Mouse (Mus musculus) limb, embryonic 12.5 days (tissue): ENCODE results near the gene Gm20449. TPM values are rescaled to one million over a fixed set of nuclear protein-coding genes. Genes with fewer than 3 reads are reported as not detected.
A peak's percentile ranks its signal among the peaks of the same experiment; 100 is the strongest.
"Not testable (repeated sequence)": the region's sequence is repeated elsewhere in the genome, so short reads cannot be mapped to it uniquely, and the experiment has no call there.

ENCODE experiments used
- ATAC-seq: fragments of 200-750 bp; cut with Nextera tagmentation; 2 replicates; pipeline ENCODE4 v1.8.0; 2017; ENCODE audit warnings: low read depth, moderate TSS enrichment; ENCODE audit not compliant: insufficient number of reproducible peaks, insufficient read depth, low FRiP score, low TSS enrichment
- H3K27ac ChIP-seq: fragments of 300-500 bp; sonication (generic); 2 replicates; pipeline ENCODE4 v1.5.1; 2016; ENCODE audit warnings: mild to moderate bottlenecking, moderate library complexity
- H3K27me3 ChIP-seq: fragments of 300-500 bp; sonication (generic); 2 replicates; pipeline ENCODE4 v1.6.1; 2016; ENCODE audit warnings: mild to moderate bottlenecking, moderate library complexity
- H3K36me3 ChIP-seq: fragments of 300-500 bp; sonication (generic); 2 replicates; pipeline ENCODE4 v1.6.1; 2016; ENCODE audit warnings: mild to moderate bottlenecking, moderate library complexity
- H3K4me1 ChIP-seq: fragments of 300-500 bp; sonication (generic); replicated peaks from 2 replicates; pipeline ENCODE4 v1.6.1; 2016
- H3K4me2 ChIP-seq: fragments of 300-500 bp; sonication (generic); 2 replicates; pipeline ENCODE4 v1.6.1; 2016; ENCODE audit warnings: mild to moderate bottlenecking, moderate library complexity
- H3K4me3 ChIP-seq: fragments of 300-500 bp; sonication (generic); replicated peaks from 2 replicates; pipeline ENCODE4 v1.5.1; 2016; ENCODE audit warnings: mild to moderate bottlenecking
- H3K9ac ChIP-seq: fragments of 300-500 bp; sonication (generic); replicated peaks from 2 replicates; pipeline ENCODE4 v1.6.1; 2016; ENCODE audit warnings: mild to moderate bottlenecking, moderate library complexity
- H3K9me3 ChIP-seq: fragments of 300-500 bp; sonication (generic); 2 replicates; pipeline ENCODE4 v1.6.1; 2016; ENCODE audit warnings: mild to moderate bottlenecking, moderate library complexity
- WGBS: fragments of 180-500 bp; shearing (Covaris S2); methylation state at CpG from one replicate; pipeline ENCODE4 v1.1.7; 2016; 5-methylcytosine and 5-hydroxymethylcytosine counted together
- polyA plus RNA-seq: library from polyadenylated mRNA; unstranded; fragments of >200 nt; fragmentation: Nextera tagmentation; extraction: Ambion mirVana; gene quantifications from 2 replicates; pipeline ENCODE4 v1.2.1, GENCODE M21; 2016

Gene Gm20449
- 0.16 and 0.19 TPM in 2 replicates for polyA plus RNA-seq

GRCm38 (mm10) chr7:41499389-41500049, at the start of gene Gm20449, which contains the start of gene AW146154:
Gm20449 (minus strand) TSS chr7:41499417.
AW146154 (minus strand) TSS chr7:41499890.
- Histone ChIP-seq H3K4me1 (no peaks in the 10 kb centered on the region), H3K4me3 (peak within 1 kb of the TSS; percentile 62), H3K9ac (peak within 1 kb of the TSS; percentile 58), H3K9me3 (peaks cover 17% of the 10 kb centered on the region), H3K36me3 (peaks cover 7% of the 10 kb centered on the region; the same call in 1 of the 2 replicates), H3K27ac (0 out of 2 replicates have a peak within 1 kb of the TSS, but pooled peaks have one; percentile 42), H3K4me2 (peak within 1 kb of the TSS; percentile 72), H3K27me3 (no peaks in the 10 kb centered on the region)
- ATAC-seq: peak; percentile 97
- WGBS: under 1% methylated on average over 18 of the region's 18 CpGs

GRCm38 (mm10) chr7:41512672-41513071, 13.5 kb upstream of the Gm20449 start:
- Histone ChIP-seq H3K4me2 (no peak overlapping the region), H3K36me3 (no peaks in the 10 kb centered on the region), H3K4me1 (no peaks in the 10 kb centered on the region), H3K9ac (no peak overlapping the region), H3K27ac (no peak overlapping the region), H3K4me3 (no peak overlapping the region), H3K27me3 (no peaks in the 10 kb centered on the region), H3K9me3 (peaks cover 11% of the 10 kb centered on the region)
- no peak for ATAC-seq
- 80% methylated on average over 3 of the region's 3 CpGs for WGBS

GRCm38 (mm10) chr7:41512207-41512606, 13.0 kb upstream of the Gm20449 start:
- H3K27me3 ChIP-seq: no peaks in the 10 kb centered on the region
- H3K9ac ChIP-seq: no peak overlapping the region
- no peak overlapping the region for H3K27ac ChIP-seq
- no peaks in the 10 kb centered on the region for H3K4me1 ChIP-seq
- H3K9me3 ChIP-seq: peaks cover 15% of the 10 kb centered on the region
- ATAC-seq: no peak
- H3K36me3 ChIP-seq: no peaks in the 10 kb centered on the region
- H3K4me2 ChIP-seq: no peak overlapping the region
- no peak overlapping the region for H3K4me3 ChIP-seq
- 36% methylated on average over 1 of the region's 1 CpGs for WGBS

GRCm38 (mm10) chr7:41502402-41502801, 3.2 kb upstream of the Gm20449 start:
- H3K4me1 ChIP-seq: no peaks in the 10 kb centered on the region
- H3K9ac ChIP-seq: no peak overlapping the region
- H3K36me3 ChIP-seq: no peaks in the 10 kb centered on the region
- peaks cover 14% of the 10 kb centered on the region for H3K9me3 ChIP-seq
- ATAC-seq: no peak
- H3K27ac ChIP-seq: no peak overlapping the region
- no peak overlapping the region for H3K4me2 ChIP-seq
- H3K4me3 ChIP-seq: no peak overlapping the region
- H3K27me3 ChIP-seq: no peaks in the 10 kb centered on the region
- WGBS: 55% methylated on average over 1 of the region's 1 CpGs

GRCm38 (mm10) chr7:41500151-41500934, 1.1 kb upstream of the Gm20449 start:
- Histone ChIP-seq H3K36me3 (no peaks in the 10 kb centered on the region), H3K4me1 (no peaks in the 10 kb centered on the region), H3K27me3 (no peaks in the 10 kb centered on the region), H3K4me3 (peak overlapping the region; percentile 62), H3K9ac (0 out of 2 replicates have a peak overlapping the region, but pooled peaks have one; percentile 42), H3K9me3 (peaks cover 9% of the 10 kb centered on the region; the same call in 1 of the 2 replicates), H3K4me2 (peak overlapping the region; percentile 72), H3K27ac (no peak overlapping the region)
- 18% methylated on average over 22 of the region's 22 CpGs for WGBS
- ATAC-seq: no peak

GRCm38 (mm10) chr7:41499018-41499388, 214 bp downstream of the Gm20449 start:
- peak overlapping the region; percentile 62 for H3K4me3 ChIP-seq
- H3K4me1 ChIP-seq, H3K27me3 ChIP-seq, H3K27ac ChIP-seq: not testable (repeated sequence)
- peak overlapping the region; percentile 72 for H3K4me2 ChIP-seq
- ATAC-seq: peak; percentile 72; the same call in 1 of the 2 replicates
- H3K9ac ChIP-seq: peak overlapping the region; percentile 58
- peaks cover 22% of the 10 kb centered on the region for H3K9me3 ChIP-seq
- H3K36me3 ChIP-seq: peaks cover 10% of the 10 kb centered on the region; the same call in 1 of the 2 replicates
- WGBS: 0% methylated on average over 6 of the region's 6 CpGs

- ATAC-seq, H3K27ac ChIP-seq, H3K9ac ChIP-seq, H3K27me3 ChIP-seq, H3K4me1 ChIP-seq: not testable (repeated sequence)
- Histone ChIP-seq H3K36me3 (peaks cover 10% of the 10 kb centered on the region; the same call in 1 of the 2 replicates), H3K4me2 (peak overlapping the region; percentile 72), H3K9me3 (peaks cover 23% of the 10 kb centered on the region), H3K4me3 (peak overlapping the region; percentile 62)
- WGBS: 75% methylated on average over 4 of the region's 4 CpGs
Measured at GRCm38 (mm10) chr7:41498464-41498863, 753 bp downstream of the Gm20449 start.

GRCm38 (mm10) chr7:41497871-41498270, 1.3 kb downstream of the Gm20449 start:
- Histone ChIP-seq H3K27me3 (no peaks in the 10 kb centered on the region), H3K4me2 (no peak overlapping the region), H3K9me3 (peaks cover 23% of the 10 kb centered on the region), H3K36me3 (peaks cover 10% of the 10 kb centered on the region; the same call in 1 of the 2 replicates), H3K4me3 (no peak overlapping the region), H3K9ac (no peak overlapping the region), H3K4me1 (no peaks in the 10 kb centered on the region), H3K27ac (no peak overlapping the region)
- WGBS: 97% methylated on average over 2 of the region's 2 CpGs
- no peak for ATAC-seq

GRCm38 (mm10) chr7:41451864-41452263, 47.4 kb downstream of the Gm20449 start:
- H3K4me2 ChIP-seq: peak overlapping the region; percentile 13; the same call in 1 of the 2 replicates
- 6% methylated on average over 10 of the region's 10 CpGs for WGBS
- H3K9me3 ChIP-seq: peaks cover 15% of the 10 kb centered on the region
- H3K27me3 ChIP-seq: no peaks in the 10 kb centered on the region
- ATAC-seq: no peak
- no peaks in the 10 kb centered on the region for H3K4me1 ChIP-seq
- H3K9ac ChIP-seq: no peak overlapping the region
- H3K36me3 ChIP-seq: no peaks in the 10 kb centered on the region
- no peak overlapping the region for H3K27ac ChIP-seq
- no peak overlapping the region for H3K4me3 ChIP-seq

- H3K4me1 ChIP-seq, H3K4me2 ChIP-seq, ATAC-seq, H3K27me3 ChIP-seq, H3K27ac ChIP-seq, H3K9ac ChIP-seq, H3K4me3 ChIP-seq, H3K9me3 ChIP-seq, H3K36me3 ChIP-seq: not testable (repeated sequence)
- 70% methylated on average over 1 of the region's 1 CpGs for WGBS
Measured at GRCm38 (mm10) chr7:41448596-41448995, 50.6 kb downstream of the Gm20449 start, which contains the start of gene Vmn2r57. Vmn2r57 (minus strand) TSS chr7:41448696.

- H3K9ac ChIP-seq: no peak overlapping the region
- H3K4me2 ChIP-seq: peak overlapping the region; percentile 60
- no peaks in the 10 kb centered on the region for H3K36me3 ChIP-seq
- 76% methylated on average over 4 of the region's 4 CpGs for WGBS
- no peak for ATAC-seq
- H3K4me1 ChIP-seq: no peaks in the 10 kb centered on the region
- peak overlapping the region; percentile 56 for H3K4me3 ChIP-seq
- H3K27ac ChIP-seq: no peak overlapping the region
- H3K9me3 ChIP-seq: no peaks in the 10 kb centered on the region
- no peaks in the 10 kb centered on the region for H3K27me3 ChIP-seq
Measured at GRCm38 (mm10) chr7:41394130-41394529, 105.1 kb downstream of the Gm20449 start.
